10 mouse cellular contexts compared by ENCODE assay signal in genomic region chr16:4540064-4540775, GRCm38 (mm10). TPM values are rescaled to one million over a fixed set of nuclear protein-coding genes. Genes with fewer than 3 reads are reported as not detected.
DNase-seq lines count a peak whose midpoint lies in the region; ATAC-seq and TF ChIP-seq lines count a peak whose summit lies in the region.
"Had no signal": no experiment of that assay in that cellular context is flagged by ENCODE, and none has a peak within 500 bp of the region (broad histone marks: within the 10 kb centered on the region; RNA-seq: fewer than 3 reads in every experiment).

No protein-coding gene starts in this region.

- H3K4me3 ChIP-seq in kidney, postnatal 0 days (replicated peaks; ENCODE audit: low read depth, low read length): no peak overlapping the region
- peak overlapping the region; percentile 83 for H3K4me3 ChIP-seq in E14TG2a.4 (replicated peaks; ENCODE audit: low read length)
- no peak overlapping the region for H3K4me3 ChIP-seq in bone marrow, adult 2 months (replicated peaks; ENCODE audit: control insufficient read depth, low read depth, low read length)
- no peak overlapping the region for H3K4me3 ChIP-seq in midbrain, embryonic 13.5 days (replicated peaks)
- H3K4me3 ChIP-seq: heart, adult 2 months had no signal

- no peak for ATAC-seq in kidney, postnatal 0 days (replicated peaks; ENCODE audit: low FRiP score, low read depth)
- ATAC-seq in midbrain, embryonic 13.5 days: peak; percentile 55
- no peak for ATAC-seq in inflammation-experienced regulatory T-cells, adult 6 months

- H3K36me3 ChIP-seq in kidney, postnatal 0 days (ENCODE audit: insufficient read depth, low read length): no peaks in the 10 kb centered on the region
- peaks cover 38% of the 10 kb centered on the region for H3K36me3 ChIP-seq in E14TG2a.4 (ENCODE audit: insufficient read depth, low read length)
- peaks cover 10% of the 10 kb centered on the region for H3K36me3 ChIP-seq in midbrain, embryonic 13.5 days

- H3K27me3 ChIP-seq in kidney, postnatal 0 days (ENCODE audit: insufficient read depth, low read length): no peaks in the 10 kb centered on the region
- H3K27me3 ChIP-seq in E14TG2a.4 (ENCODE audit: insufficient read depth, low read length): no peaks in the 10 kb centered on the region
- H3K27me3 ChIP-seq in midbrain, embryonic 13.5 days: no peaks in the 10 kb centered on the region
- H3K27me3 ChIP-seq: neural tube, embryonic 12.5 days had no signal

- 90% methylated on average over 12 of the region's 12 CpGs for WGBS in kidney, postnatal 0 days
- 90% methylated on average over 12 of the region's 12 CpGs for WGBS in bone marrow, adult 2 months
- WGBS in midbrain, embryonic 13.5 days: 54% methylated on average over 12 of the region's 12 CpGs

- TF ChIP-seq POLR2A in bone marrow, adult 2 months (IDR thresholded peaks at IDR 0.05; ENCODE audit: borderline replicate concordance, control insufficient read depth, low read depth, low read length): no peak

- H3K4me2 ChIP-seq in kidney, postnatal 0 days (ENCODE audit: low read length): no peak overlapping the region
- H3K4me2 ChIP-seq in midbrain, embryonic 13.5 days (replicated peaks): no peak overlapping the region

- no peaks in the 10 kb centered on the region for H3K9me3 ChIP-seq in kidney, postnatal 0 days (replicated peaks; ENCODE audit: low read length)
- H3K9me3 ChIP-seq in E14TG2a.4 (ENCODE audit: low read length): no peaks in the 10 kb centered on the region
- no peaks in the 10 kb centered on the region for H3K9me3 ChIP-seq in midbrain, embryonic 13.5 days
- H3K9me3 ChIP-seq: neural tube, embryonic 12.5 days had no signal

- no peaks in the 10 kb centered on the region for H3K4me1 ChIP-seq in kidney, postnatal 0 days (replicated peaks; ENCODE audit: insufficient read depth, low read length)
- H3K4me1 ChIP-seq in E14TG2a.4 (replicated peaks; ENCODE audit: low read depth, low read length): peaks cover 69% of the 10 kb centered on the region
- H3K4me1 ChIP-seq in bone marrow, adult 2 months (ENCODE audit: control insufficient read depth, insufficient read depth, low read length): peaks cover 4% of the 10 kb centered on the region
- H3K4me1 ChIP-seq in midbrain, embryonic 13.5 days (replicated peaks): 0 out of 2 replicates have a peak, but pooled peaks cover 8% of the 10 kb centered on the region

- H3K9ac ChIP-seq in kidney, postnatal 0 days (ENCODE audit: low read depth, low read length): no peak overlapping the region
- H3K9ac ChIP-seq in midbrain, embryonic 13.5 days (replicated peaks): no peak overlapping the region
- H3K9ac ChIP-seq: neural tube, embryonic 12.5 days had no signal

- no peak overlapping the region for H3K27ac ChIP-seq in kidney, postnatal 0 days
- H3K27ac ChIP-seq in bone marrow, adult 2 months (ENCODE audit: control insufficient read depth, insufficient read depth, low read depth, low read length, poor library complexity): no peak overlapping the region
- H3K27ac ChIP-seq in midbrain, embryonic 13.5 days: no peak overlapping the region
- H3K27ac ChIP-seq: heart, adult 2 months; neural tube, embryonic 12.5 days had no signal

- 0 out of 2 replicates have a peak, but pooled peaks have one; percentile 28 for TF ChIP-seq CTCF in kidney, postnatal 0 days (IDR thresholded peaks at IDR 0.05; ENCODE audit: low read depth)
- TF ChIP-seq CTCF in E14TG2a.4 (conservative IDR thresholded peaks at IDR 0.05; ENCODE audit: low read length): peak; percentile 45
- TF ChIP-seq CTCF in bone marrow, adult 2 months (IDR thresholded peaks at IDR 0.05; ENCODE audit: control insufficient read depth, insufficient read depth, low read length): 0 out of 2 replicates have a peak, but pooled peaks have one; percentile 13

- no peak for DNase-seq in kidney, postnatal 0 days (ENCODE audit: low spot score)
- DNase-seq in kidney, postnatal 36 days: no peak
- no peak for DNase-seq in thymus, adult 18-20 months
- DNase-seq: heart, adult 2 months had no signal

RNA-seq across cellular contexts. Expression of gene Srl, which starts 1.4 kb away (rescaled TPM):
- polyA plus RNA-seq in kidney, postnatal 0 days (2015; fragmentation: Nextera tagmentation; extraction: Ambion mirVana): 8.5 and 11.6 TPM in 2 replicates
- polyA plus RNA-seq in bone marrow, adult 2 months (2011; ENCODE audit: insufficient read depth, insufficient read length, low replicate concordance, missing spikeins): 1.2 and 3.0 TPM in 2 replicates
- polyA plus RNA-seq in midbrain, embryonic 13.5 days (2015; fragmentation: Nextera tagmentation; extraction: Ambion mirVana): 20.5 and 21.6 TPM in 2 replicates
- under 1 TPM in 2 of 3 experiments, not detected in 1; 0.12 to 0.73 TPM for polyA plus RNA-seq in inflammation-experienced regulatory T-cells, adult 6 months (2017; shearing (Covaris generic))
- polyA plus RNA-seq: erythroblast, embryonic 14.5 days had no signal

RNA-seq across cellular contexts. Expression of gene Tfap4, which starts 19.4 kb away (rescaled TPM):
- polyA plus RNA-seq in kidney, postnatal 0 days (2015; fragmentation: Nextera tagmentation; extraction: Ambion mirVana): 17.2 and 19.6 TPM in 2 replicates
- 5.5 and 10.2 TPM in 2 replicates for polyA plus RNA-seq in bone marrow, adult 2 months (2011; ENCODE audit: insufficient read depth, insufficient read length, low replicate concordance, missing spikeins)
- 10.5 and 11.2 TPM in 2 replicates for polyA plus RNA-seq in midbrain, embryonic 13.5 days (2015; fragmentation: Nextera tagmentation; extraction: Ambion mirVana)
- 1 to 10 TPM; 3.1 to 5.8 (median 4.2) TPM for polyA plus RNA-seq in inflammation-experienced regulatory T-cells, adult 6 months (2017; shearing (Covaris generic))

RNA-seq across cellular contexts. Expression of gene Glis2, which starts 54.3 kb away (rescaled TPM):
- 74.6 and 78.8 TPM in 2 replicates for polyA plus RNA-seq in kidney, postnatal 0 days (2015; fragmentation: Nextera tagmentation; extraction: Ambion mirVana)
- polyA plus RNA-seq in bone marrow, adult 2 months (2011; ENCODE audit: insufficient read depth, insufficient read length, low replicate concordance, missing spikeins): 1.2 and 4.9 TPM in 2 replicates
- polyA plus RNA-seq in midbrain, embryonic 13.5 days (2015; fragmentation: Nextera tagmentation; extraction: Ambion mirVana): 20.0 and 26.3 TPM in 2 replicates
- polyA plus RNA-seq in inflammation-experienced regulatory T-cells, adult 6 months (2017; shearing (Covaris generic)): under 1 TPM; 0.15 to 0.36 (median 0.16) TPM
